Mouse (Mus musculus): ENCODE data around the gene Dlg5.

The Dlg5 gene

GRCm38 (mm10) chr14:24106734-24107133 is 139.0 kb downstream of the Dlg5 start:
- DNase-seq (ENCODE audit: low read depth), result no peak

GRCm38 (mm10) chr14:24098828-24099227 is 146.9 kb downstream of the Dlg5 start:
- DNase-seq (ENCODE audit: low read depth), result no peak

GRCm38 (mm10) chr14:24094656-24095055 is 151.1 kb downstream of the Dlg5 start:
- no peak for DNase-seq (ENCODE audit: low read depth)

GRCm38 (mm10) chr14:24093221-24093620 is 152.5 kb downstream of the Dlg5 start:
- DNase-seq (ENCODE audit: low read depth), result no peak

GRCm38 (mm10) chr14:24092391-24092790 is 153.3 kb downstream of the Dlg5 start:
- DNase-seq (ENCODE audit: low read depth), result no peak

GRCm38 (mm10) chr14:24090790-24091189 is 154.9 kb downstream of the Dlg5 start:
- no peak for DNase-seq (ENCODE audit: low read depth)

- DNase-seq (ENCODE audit: low read depth), result no peak
Observed at GRCm38 (mm10) chr14:24089181-24089580, 156.5 kb downstream of the Dlg5 start.

GRCm38 (mm10) chr14:24087430-24087829 is 158.3 kb downstream of the Dlg5 start:
- no peak for DNase-seq (ENCODE audit: low read depth)

GRCm38 (mm10) chr14:24086481-24086880 is 159.2 kb downstream of the Dlg5 start:
- no peak for DNase-seq (ENCODE audit: low read depth)

Measured in 416B (cell line).